14 mouse cellular contexts compared by ENCODE assay signal in genomic region chr8:12962541-12963380, GRCm38 (mm10).
A peak's percentile ranks its signal among the peaks of the same experiment; 100 is the strongest.
DNase-seq lines count a peak whose midpoint lies in the region; ATAC-seq and TF ChIP-seq lines count a peak whose summit lies in the region.
"Had no signal": no experiment of that assay in that cellular context is flagged by ENCODE, and none has a peak within 500 bp of the region (broad histone marks: within the 10 kb centered on the region; RNA-seq: fewer than 3 reads in every experiment).

No protein-coding gene starts in this region.

- ATAC-seq in hindbrain, embryonic 12.5 days (ENCODE audit: low FRiP score), result no peak
- ATAC-seq in midbrain, postnatal 0 days (ENCODE audit: low FRiP score), result 0 out of 2 replicates have a peak, but pooled peaks have one; percentile 38

- H3K36me3 ChIP-seq in hindbrain, embryonic 12.5 days, result peaks cover 34% of the 10 kb centered on the region
- peaks cover 34% of the 10 kb centered on the region for H3K36me3 ChIP-seq in midbrain, postnatal 0 days (ENCODE audit: insufficient read depth, low read length)

- H3K4me1 ChIP-seq in hindbrain, embryonic 12.5 days, result peaks cover 27% of the 10 kb centered on the region
- peaks cover 9% of the 10 kb centered on the region; the same call in 1 of the 2 replicates for H3K4me1 ChIP-seq in midbrain, postnatal 0 days (ENCODE audit: insufficient read depth, low read length)

- no peak overlapping the region for H3K4me2 ChIP-seq in hindbrain, embryonic 12.5 days (replicated peaks)
- no peak overlapping the region for H3K4me2 ChIP-seq in midbrain, postnatal 0 days (ENCODE audit: low read depth, low read length, poor library complexity, severe bottlenecking)

- H3K27ac ChIP-seq in left cerebral cortex, adult 2 months, result peak overlapping the region; percentile 32; the same call in 1 of the 2 replicates
- H3K27ac ChIP-seq in hindbrain, embryonic 12.5 days, result peak overlapping the region; percentile 30; the same call in 1 of the 2 replicates
- no peak overlapping the region for H3K27ac ChIP-seq in midbrain, postnatal 0 days (ENCODE audit: low read depth, low read length)
- H3K27ac ChIP-seq: macrophage had no signal

- no peaks in the 10 kb centered on the region for H3K9me3 ChIP-seq in hindbrain, embryonic 12.5 days (replicated peaks)
- H3K9me3 ChIP-seq in midbrain, postnatal 0 days (ENCODE audit: low read length), result no peaks in the 10 kb centered on the region

- 63% methylated on average over 13 of the region's 13 CpGs for WGBS in hindbrain, embryonic 12.5 days
- 62% methylated on average over 13 of the region's 13 CpGs for WGBS in midbrain, postnatal 0 days

- H3K9ac ChIP-seq in hindbrain, embryonic 12.5 days, result no peak overlapping the region
- H3K9ac ChIP-seq in midbrain, postnatal 0 days (replicated peaks; ENCODE audit: low read length, poor library complexity, severe bottlenecking), result no peak overlapping the region

- DNase-seq in left cerebral cortex, adult 2 months (ENCODE audit: extremely low spot score in 1 of 2, low spot score in 2 of 2), result no peak
- no peak for DNase-seq in left cerebral cortex, postnatal 10 days (ENCODE audit: extremely low spot score in 1 of 2, low spot score in 2 of 2)
- DNase-seq in cerebellum, adult 9-10 months, result peak; percentile 91
- no peak for DNase-seq in midbrain, postnatal 0 days (ENCODE audit: low spot score)
- no peak for DNase-seq in spleen, postnatal 36 days (ENCODE audit: low spot score in 2 of 2)
- DNase-seq in adrenal gland, postnatal 36 days, result no peak
- DNase-seq in spleen, postnatal 10 days (ENCODE audit: low spot score in 2 of 2), result no peak
- DNase-seq: adrenal gland, postnatal 14 days; gastrocnemius, postnatal 10 days; kidney, adult 11 months; right cerebral cortex, postnatal 14 days had no signal

- no peaks in the 10 kb centered on the region for H3K27me3 ChIP-seq in hindbrain, embryonic 12.5 days
- no peaks in the 10 kb centered on the region for H3K27me3 ChIP-seq in midbrain, postnatal 0 days (ENCODE audit: insufficient read depth, low read length)

- intact Hi-C loops in left cerebral cortex, adult 2 months (cut with DNase I), result no loop called here
- intact Hi-C loops in left cerebral cortex, postnatal 10 days (cut with DNase I), result no loop called here

- no peak for TF ChIP-seq CTCF in left cerebral cortex, adult 2 months (IDR thresholded peaks at IDR 0.05)
- TF ChIP-seq CTCF in midbrain, postnatal 0 days (IDR thresholded peaks at IDR 0.05), result no peak

- H3K4me3 ChIP-seq in left cerebral cortex, adult 2 months, result no peak overlapping the region
- H3K4me3 ChIP-seq in hindbrain, embryonic 12.5 days, result no peak overlapping the region
- no peak overlapping the region for H3K4me3 ChIP-seq in midbrain, postnatal 0 days (ENCODE audit: low read depth, low read length)
- H3K4me3 ChIP-seq: erythroblast, embryonic 14.5 days had no signal
